Mouse (Mus musculus) kidney, adult 9 months (tissue): ENCODE results near the gene Prex1.

Experiments used
- DNase-seq: peaks from one replicate; pipeline ENCODE4 v3.0.0; 2022

The Prex1 gene

GRCm38 (mm10) chr2:166658380-166658779 lies 55.3 kb downstream of the Prex1 start:
- DNase-seq = peak; percentile 67

DNA sequence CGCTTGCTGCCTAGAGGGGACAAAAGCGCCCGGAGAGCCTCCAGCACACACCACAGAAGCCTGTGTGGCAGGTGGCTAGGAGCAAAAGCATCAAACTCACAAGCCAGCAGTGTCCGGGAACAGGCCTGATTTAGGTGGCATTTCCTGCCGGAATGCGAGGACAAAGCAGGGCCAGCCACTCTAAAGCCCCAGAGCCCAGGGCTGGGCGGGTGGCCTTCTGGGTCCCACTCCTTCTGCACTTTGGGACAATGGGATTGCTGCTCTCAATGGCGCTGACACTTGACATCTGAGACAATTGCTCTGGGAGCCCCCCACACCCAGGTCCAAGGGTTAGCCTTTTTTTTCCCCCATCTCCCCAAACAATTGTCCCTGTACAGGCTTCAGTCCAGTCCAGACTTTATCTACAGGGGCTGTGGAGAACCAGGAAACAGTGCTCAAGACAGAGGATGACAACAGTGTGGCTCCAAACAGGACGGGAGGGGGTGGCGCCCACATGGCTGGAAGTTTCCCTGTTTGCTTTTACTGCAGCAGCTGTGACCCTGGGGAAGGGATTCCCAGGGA lies 56.1 kb downstream of the Prex1 start:
- DNase-seq = peak; percentile 43

- no peak for DNase-seq
Measured at GRCm38 (mm10) chr2:166656630-166657029, 57.0 kb downstream of the Prex1 start.

DNA sequence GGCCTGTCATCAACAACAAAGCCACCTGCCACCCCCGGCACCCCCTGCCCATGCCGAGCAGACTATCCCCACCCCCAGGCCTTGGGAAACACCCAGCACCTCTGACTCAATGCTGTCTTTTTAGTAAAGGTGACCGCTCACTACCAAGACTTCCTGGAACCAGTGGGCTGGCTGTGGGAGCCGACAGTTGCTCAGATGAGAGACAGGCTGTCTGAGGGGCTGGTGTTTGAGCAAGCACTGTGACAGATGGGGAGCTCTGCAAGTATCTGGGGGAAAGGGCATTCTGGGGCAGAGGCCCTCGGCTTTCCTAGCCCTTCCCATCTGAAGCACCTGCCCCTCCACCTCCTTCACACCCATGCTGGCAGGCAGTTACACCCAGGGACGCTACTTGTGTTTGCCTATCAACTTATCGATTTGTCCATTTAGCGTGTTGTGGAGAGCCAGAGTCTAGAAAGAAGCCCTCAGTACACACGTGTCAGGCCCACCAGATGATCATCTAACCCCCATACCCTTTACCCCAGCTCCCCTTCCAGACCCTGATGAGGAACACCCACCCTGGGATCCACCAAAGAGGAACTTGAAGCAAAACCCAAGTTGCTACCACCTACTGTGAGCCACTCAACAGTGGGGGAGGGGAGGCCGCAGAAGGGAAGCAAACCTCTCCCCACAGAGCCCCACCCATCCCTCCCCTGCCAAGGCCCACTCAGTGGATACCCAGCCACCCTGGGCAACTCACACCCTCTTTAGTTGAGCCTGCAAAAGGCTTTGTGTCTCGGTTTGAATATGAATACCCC lies 57.7 kb downstream of the Prex1 start:
- DNase-seq = no peak

- no peak for DNase-seq
Measured at GRCm38 (mm10) chr2:166655308-166655707, 58.3 kb downstream of the Prex1 start.

- DNase-seq = no peak
Measured at GRCm38 (mm10) chr2:166654875-166655274, 58.8 kb downstream of the Prex1 start.

DNA sequence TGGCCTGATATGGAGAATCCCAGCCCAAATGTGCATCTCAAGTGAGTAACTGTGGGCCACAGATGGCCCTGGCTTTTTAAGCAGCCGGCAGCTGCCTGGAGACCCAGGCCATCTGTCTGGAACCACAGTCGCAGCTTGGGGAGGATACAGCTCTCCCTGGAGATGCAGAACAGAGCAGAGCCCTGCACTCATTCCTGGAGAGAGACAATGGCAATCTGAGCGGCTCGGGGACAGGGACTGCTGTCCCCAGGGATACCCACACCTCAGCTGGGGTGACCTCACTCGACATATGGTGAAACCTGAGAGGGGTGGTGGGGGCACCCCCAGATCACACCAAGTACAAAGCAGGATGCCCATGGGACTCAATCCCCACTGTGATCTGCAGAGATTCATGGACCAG lies 60.1 kb downstream of the Prex1 start:
- DNase-seq = no peak

- DNase-seq = no peak
Measured at GRCm38 (mm10) chr2:166652672-166653071, 61.0 kb downstream of the Prex1 start.

DNA sequence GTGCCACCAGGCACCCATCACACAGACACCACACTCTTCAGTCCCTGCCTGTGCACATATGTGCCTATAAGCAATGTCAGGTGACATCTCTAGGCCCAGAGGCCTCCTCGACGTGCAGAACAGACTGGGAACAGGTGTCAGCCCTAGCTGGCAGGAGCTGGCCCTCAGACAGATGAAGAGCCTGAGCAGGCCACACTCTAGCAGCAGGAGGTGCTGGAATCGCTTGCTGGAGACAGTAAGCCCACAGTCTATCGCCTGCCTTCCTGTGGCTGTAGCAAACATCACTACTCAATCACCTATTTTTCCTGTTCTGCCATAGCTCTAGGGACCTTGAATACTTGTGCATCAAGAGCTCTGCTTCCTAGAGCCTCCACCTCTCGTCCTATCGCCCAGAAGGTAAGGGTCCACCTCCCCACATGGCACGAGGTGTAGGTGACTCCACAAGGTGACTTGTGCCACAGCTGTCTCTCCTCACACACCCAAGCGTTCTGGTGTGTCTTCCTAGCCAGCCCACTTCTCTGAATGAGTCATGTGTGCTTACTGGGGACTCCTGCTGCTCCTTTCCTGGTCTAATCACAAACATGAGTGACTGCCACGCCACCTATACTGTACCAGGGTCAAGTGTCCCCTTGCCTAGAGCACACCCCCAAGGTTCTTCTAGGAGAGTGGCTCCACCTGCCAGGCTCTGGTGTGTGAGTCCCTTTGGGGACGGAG lies 62.2 kb downstream of the Prex1 start:
- DNase-seq = no peak

GRCm38 (mm10) chr2:166650414-166650813 lies 63.2 kb downstream of the Prex1 start:
- peak; percentile 43 for DNase-seq

- no peak for DNase-seq
Measured at GRCm38 (mm10) chr2:166647242-166647641, 66.4 kb downstream of the Prex1 start.

- DNase-seq = no peak
Measured at GRCm38 (mm10) chr2:166646434-166647088, 67.1 kb downstream of the Prex1 start.

DNA sequence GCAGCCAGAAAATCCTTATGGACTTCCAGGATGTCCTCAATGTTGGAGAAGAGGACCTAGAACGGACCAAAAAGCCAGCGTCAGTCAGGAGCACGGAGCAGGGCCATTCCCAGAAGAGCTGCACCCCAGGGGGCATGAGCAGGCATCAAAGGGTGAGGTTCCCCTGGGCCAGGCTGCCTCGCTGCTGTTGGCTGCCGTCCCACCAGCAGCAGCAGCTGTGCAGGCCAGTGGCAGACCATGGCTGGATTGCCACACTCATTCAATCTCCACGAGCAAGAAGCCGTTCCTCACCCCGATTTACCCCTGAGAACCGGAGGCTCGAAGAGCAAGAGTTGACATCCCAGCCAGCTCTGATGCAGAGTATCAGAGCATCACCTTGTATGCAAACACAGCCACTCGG lies 68.8 kb downstream of the Prex1 start:
- DNase-seq = no peak

GRCm38 (mm10) chr2:166642581-166642987 lies 71.0 kb downstream of the Prex1 start:
- DNase-seq = no peak

- DNase-seq = no peak
Measured at GRCm38 (mm10) chr2:166639750-166640149, 73.9 kb downstream of the Prex1 start.

GRCm38 (mm10) chr2:166638947-166639641 lies 74.5 kb downstream of the Prex1 start:
- DNase-seq = peak; percentile 41

GRCm38 (mm10) chr2:166638079-166638800 lies 75.4 kb downstream of the Prex1 start:
- no peak for DNase-seq

DNA sequence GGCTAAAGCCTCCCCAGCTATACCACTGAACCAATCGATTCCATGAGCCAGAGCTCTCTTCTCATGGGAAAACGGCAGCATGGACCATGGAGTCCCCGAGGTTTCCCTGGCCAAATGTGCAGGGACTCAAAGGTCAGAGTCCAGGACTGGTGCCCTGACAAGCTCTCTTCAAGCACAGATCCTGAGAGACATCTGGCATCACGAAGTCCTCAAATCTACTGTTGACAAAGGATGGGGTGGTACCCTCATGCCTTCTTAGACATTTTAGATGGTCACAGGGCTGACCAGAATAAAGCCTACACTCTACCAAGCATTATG lies 76.0 kb downstream of the Prex1 start:
- peak; percentile 49 for DNase-seq

DNA sequence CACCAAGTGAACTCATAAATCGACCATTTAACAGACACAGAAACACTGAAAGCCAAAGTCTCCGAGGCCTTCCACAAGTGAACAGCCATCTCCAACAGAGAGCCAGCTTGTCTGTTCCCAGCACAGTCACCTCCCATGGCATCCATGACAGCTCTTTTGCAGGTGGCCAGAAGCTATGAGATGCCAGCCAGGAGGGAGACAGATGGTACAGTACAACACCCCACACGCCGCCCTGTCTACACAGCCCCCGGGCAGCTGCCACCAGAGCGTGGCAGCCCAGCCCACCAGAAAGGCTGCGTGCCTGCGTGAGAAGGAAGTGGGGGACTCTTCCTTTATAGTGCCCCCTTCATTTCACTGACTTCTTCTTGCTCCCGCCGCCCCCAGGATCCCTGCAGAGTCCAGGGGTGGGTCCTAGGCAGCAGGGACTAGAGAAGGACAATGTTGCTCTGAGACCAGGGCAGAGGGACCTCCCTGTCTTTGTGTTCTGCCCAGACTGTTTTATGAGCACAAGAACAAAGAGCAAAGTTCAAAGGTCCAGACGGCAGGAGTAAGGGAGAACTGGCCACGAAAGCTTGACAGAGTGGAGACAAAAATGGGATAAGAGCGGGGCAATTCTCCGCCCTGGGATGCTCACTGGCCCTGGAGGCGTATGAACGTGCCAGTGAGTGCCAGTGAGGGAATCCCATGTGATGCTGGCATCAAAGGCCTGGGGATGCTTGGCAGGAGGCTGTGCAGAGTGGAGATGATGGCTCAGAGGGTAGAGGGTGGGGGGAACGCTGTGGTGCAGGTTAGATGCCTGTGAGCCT lies 76.6 kb downstream of the Prex1 start:
- peak; percentile 72 for DNase-seq

DNA sequence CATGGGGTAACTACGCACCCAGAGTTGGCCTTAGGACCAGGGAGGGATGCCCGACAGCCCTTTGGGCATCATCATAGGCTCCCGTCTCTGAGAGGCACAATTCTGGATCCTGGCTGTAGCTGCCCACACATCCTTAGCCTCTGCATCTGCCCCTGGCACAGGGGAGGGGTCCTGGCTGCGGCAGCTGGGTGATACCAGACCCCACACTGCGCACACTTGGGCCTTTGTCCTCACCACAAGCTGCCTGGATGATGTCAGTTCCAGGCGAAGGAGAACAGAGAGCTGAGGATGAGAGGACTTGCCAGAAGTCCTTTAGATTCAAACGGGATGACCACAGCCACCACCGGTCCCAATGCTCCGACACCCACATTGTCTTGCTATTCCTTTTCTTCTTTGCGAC lies 78.1 kb downstream of the Prex1 start:
- no peak for DNase-seq

DNA sequence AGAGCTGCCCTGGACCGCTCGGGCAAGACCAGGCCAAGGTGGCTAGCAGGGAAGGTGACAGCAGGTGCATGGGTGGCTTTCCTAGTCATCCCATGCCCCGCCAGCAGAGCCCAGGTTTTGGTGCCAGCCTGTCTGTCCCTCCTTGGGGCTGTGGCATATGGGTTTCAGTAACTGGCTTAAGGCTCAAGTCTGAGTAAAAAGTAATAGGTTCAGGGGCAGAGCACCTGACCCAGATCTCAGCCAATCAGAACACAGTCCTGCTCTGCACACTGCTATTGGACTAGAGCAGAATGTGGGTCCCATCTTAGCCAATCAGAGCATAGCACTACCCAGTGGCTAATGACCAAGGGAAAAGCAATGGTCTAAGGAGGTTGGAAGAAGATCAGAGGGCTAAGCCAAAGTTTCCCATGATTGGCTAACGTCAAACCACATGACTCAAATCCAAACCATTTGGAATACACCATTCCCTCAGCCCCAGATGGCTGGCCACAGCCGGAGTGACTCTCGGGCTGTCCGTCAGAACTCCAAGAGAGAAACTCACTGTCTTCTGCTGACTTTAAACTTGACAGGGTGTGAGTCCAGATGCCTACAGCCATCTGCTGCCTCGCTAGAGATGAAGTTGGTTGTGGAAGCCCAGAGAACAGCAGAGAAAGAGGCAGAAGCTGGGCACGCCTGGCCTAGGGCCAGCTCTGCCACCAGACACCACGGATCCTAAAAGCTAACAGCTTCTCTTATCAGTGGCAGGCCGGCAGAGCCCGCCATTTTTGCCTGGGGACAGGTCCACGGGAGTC lies 80.9 kb downstream of the Prex1 start:
- DNase-seq = no peak
